ENCODE assay signal across 18 mouse cellular contexts in the genomic region with DNA sequence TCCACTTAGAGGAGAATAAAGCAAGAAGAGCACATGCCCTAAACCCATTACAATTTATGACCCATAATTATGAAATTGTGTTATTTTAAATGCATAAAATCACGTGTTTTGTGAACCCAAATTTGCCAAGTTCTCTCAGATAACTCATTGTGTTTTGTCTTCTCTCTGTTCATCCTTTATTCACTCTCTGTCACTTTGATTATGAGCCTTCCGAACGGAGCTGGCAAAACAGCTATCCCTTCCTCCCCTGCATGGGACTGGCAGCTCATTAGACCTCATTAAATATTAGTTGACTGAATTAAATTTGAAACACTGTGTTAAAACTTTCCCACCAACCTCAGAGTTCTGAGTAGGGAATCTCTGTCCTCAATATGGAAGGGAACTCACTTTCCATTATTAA.
"Had no signal": no experiment of that assay in that cellular context is flagged by ENCODE, and none has a peak within 500 bp of the region (broad histone marks: within the 10 kb centered on the region; RNA-seq: fewer than 3 reads in every experiment).

No protein-coding gene starts in this region.

- H3K36me3 ChIP-seq: midbrain, embryonic 10.5 days; midbrain, embryonic 12.5 days; neural tube, embryonic 13.5 days; neural tube, embryonic 15.5 days had no signal

- ATAC-seq: midbrain, embryonic 16.5 days had no signal

- H3K9ac ChIP-seq: lung, embryonic 14.5 days; midbrain, embryonic 12.5 days; neural tube, embryonic 13.5 days; neural tube, embryonic 15.5 days had no signal

- H3K4me1 ChIP-seq: midbrain, embryonic 12.5 days; neural tube, embryonic 15.5 days had no signal

- H3K9me3 ChIP-seq: midbrain, embryonic 10.5 days; midbrain, embryonic 12.5 days; neural tube, embryonic 13.5 days; neural tube, embryonic 15.5 days had no signal

- H3K27ac ChIP-seq: midbrain, embryonic 10.5 days; midbrain, embryonic 12.5 days; neural tube, embryonic 13.5 days; neural tube, embryonic 15.5 days had no signal

- H3K4me3 ChIP-seq: midbrain, embryonic 10.5 days; midbrain, embryonic 12.5 days; myocyte; neural tube, embryonic 13.5 days; neural tube, embryonic 15.5 days had no signal

- H3K27me3 ChIP-seq: midbrain, embryonic 12.5 days; neural tube, embryonic 13.5 days; neural tube, embryonic 15.5 days had no signal

- DNase-seq: lung, adult 18-20 months; lung, embryonic 14.5 days; lung, postnatal 10 days; lung, postnatal 4 days; midbrain, embryonic 14.5 days; right cerebral cortex, adult 18-20 months; right cerebral cortex, postnatal 25 days; right cerebral cortex, postnatal 4 days; spleen, adult 18-20 months; thymus, adult 18-20 months; thymus, postnatal 14 days; thymus, postnatal 36 days had no signal

- H3K4me2 ChIP-seq: lung, embryonic 14.5 days; midbrain, embryonic 12.5 days; neural tube, embryonic 13.5 days; neural tube, embryonic 15.5 days had no signal
